Mouse (Mus musculus) embryonic facial prominence, embryonic 10.5 days (tissue): Measurements from ENCODE around the gene Ttc14. TPM values are rescaled to one million over a fixed set of nuclear protein-coding genes. Genes with fewer than 3 reads are reported as not detected.

Source experiments
- DNase-seq: peaks from one replicate; pipeline ENCODE4 v3.0.0-alpha.2; 2017; ENCODE audit warnings: low spot score
- H3K27ac ChIP-seq: fragments of 300-500 bp; sonication (generic); replicated peaks from 2 replicates; pipeline ENCODE4 v1.5.1; 2016; ENCODE audit warnings: mild to moderate bottlenecking
- H3K27me3 ChIP-seq: fragments of 300-500 bp; sonication (generic); replicated peaks from 2 replicates; pipeline ENCODE4 v1.6.1; 2016; ENCODE audit warnings: low read depth, mild to moderate bottlenecking; ENCODE audit not compliant: poor library complexity, severe bottlenecking
- H3K36me3 ChIP-seq: fragments of 300-500 bp; sonication (generic); replicated peaks from 2 replicates; pipeline ENCODE4 v1.6.1; 2016; ENCODE audit warnings: mild to moderate bottlenecking, moderate library complexity
- H3K4me1 ChIP-seq: fragments of 300-500 bp; sonication (generic); 2 replicates; pipeline ENCODE4 v1.6.1; 2016
- H3K4me3 ChIP-seq: fragments of 300-500 bp; sonication (generic); 2 replicates; pipeline ENCODE4 v1.5.1; 2016; ENCODE audit warnings: mild to moderate bottlenecking, moderate library complexity
- H3K9me3 ChIP-seq: fragments of 300-500 bp; sonication (generic); 2 replicates; pipeline ENCODE4 v1.6.1; 2016; ENCODE audit warnings: mild to moderate bottlenecking
- WGBS: fragments of 180-500 bp; shearing (Covaris S2); methylation state at CpG from one replicate; pipeline ENCODE4 v1.1.7; 2016; 5-methylcytosine and 5-hydroxymethylcytosine counted together
- polyA plus RNA-seq: library from polyadenylated mRNA; unstranded; fragments of >200 nt; fragmentation: Nextera tagmentation; extraction: Ambion mirVana; gene quantifications from 2 replicates; pipeline ENCODE4 v1.2.1, GENCODE M21; 2016

The Ttc14 gene
- polyA plus RNA-seq, 1 experiment from 2014 or later: 55.0 TPM

GRCm38 (mm10) chr3:33858939-33859338 is 59.3 kb downstream of the Ttc14 start:
- Histone ChIP-seq H3K27ac (no peak overlapping the region), H3K4me1 (no peaks in the 10 kb centered on the region), H3K36me3 (no peaks in the 10 kb centered on the region), H3K9me3 (no peaks in the 10 kb centered on the region), H3K4me3 (no peak overlapping the region), H3K27me3 (no peaks in the 10 kb centered on the region)
- DNase-seq: no peak
- 89% methylated on average over 3 of the region's 3 CpGs for WGBS

DNA sequence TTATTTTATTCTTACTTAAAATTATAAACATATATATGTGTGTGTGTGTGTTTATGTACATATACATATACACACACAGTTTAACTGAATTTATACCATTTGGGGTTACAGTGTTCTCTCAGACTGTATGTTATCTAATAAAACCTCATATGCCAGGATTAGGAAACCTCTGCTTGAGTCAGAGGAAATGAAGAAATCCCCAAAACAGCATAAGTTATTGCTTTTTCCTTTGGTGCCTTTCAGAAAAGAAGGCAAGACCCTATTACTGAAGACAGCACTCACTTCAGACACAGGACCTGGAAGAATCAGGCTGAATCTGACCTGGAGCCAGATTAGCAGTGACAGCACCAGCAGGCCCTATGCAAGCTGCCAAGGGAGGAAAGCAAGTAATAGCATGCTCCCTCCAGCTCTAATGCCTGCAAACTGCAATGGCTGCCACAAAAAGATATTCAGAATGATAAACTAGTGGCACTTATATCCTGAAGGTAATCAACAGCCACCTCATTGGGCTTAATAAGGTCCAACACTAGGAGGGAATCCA is 64.4 kb downstream of the Ttc14 start:
- Histone ChIP-seq H3K9me3 (no peaks in the 10 kb centered on the region), H3K27ac (no peak overlapping the region), H3K27me3 (no peaks in the 10 kb centered on the region), H3K4me1 (no peaks in the 10 kb centered on the region), H3K4me3 (no peak overlapping the region), H3K36me3 (no peaks in the 10 kb centered on the region)
- DNase-seq: no peak

Other genes starting within 250 kb of the Ttc14 start
- gene Ccdc39, start 44.5 kb downstream of the Ttc14 start, polyA plus RNA-seq: 5.8 and 6.2 TPM in 2 replicates
- gene Fxr1, start 220.1 kb downstream of the Ttc14 start, polyA plus RNA-seq: 57.8 and 60.5 TPM in 2 replicates